Mouse (Mus musculus) midbrain, embryonic 13.5 days (tissue): ENCODE measurements around the gene Tssk6. TPM values are rescaled to one million over a fixed set of nuclear protein-coding genes. Genes with fewer than 3 reads are reported as not detected.
A peak's percentile ranks its signal among the peaks of the same experiment; 100 is the strongest.

Experiments
- ATAC-seq: fragments of 200-750 bp; cut with Nextera tagmentation; 2 replicates; pipeline ENCODE4 v1.8.0; 2017; ENCODE audit warnings: mild to moderate bottlenecking, moderate TSS enrichment, moderate library complexity
- H3K27ac ChIP-seq: fragments of 300-500 bp; sonication (generic); 2 replicates; pipeline ENCODE4 v1.5.1; 2015; ENCODE audit warnings: inconsistent platforms, mild to moderate bottlenecking, moderate library complexity
- H3K27me3 ChIP-seq: fragments of 300-500 bp; sonication (generic); 2 replicates; pipeline ENCODE4 v1.6.1; 2015; ENCODE audit warnings: mild to moderate bottlenecking, inconsistent platforms
- H3K36me3 ChIP-seq: fragments of 300-500 bp; sonication (generic); 2 replicates; pipeline ENCODE4 v1.6.1; 2015; ENCODE audit warnings: mild to moderate bottlenecking, inconsistent platforms
- H3K4me1 ChIP-seq: fragments of 300-500 bp; sonication (generic); replicated peaks from 2 replicates; pipeline ENCODE4 v1.6.1; 2015; ENCODE audit warnings: inconsistent platforms
- H3K4me2 ChIP-seq: fragments of 300-500 bp; sonication (generic); replicated peaks from 2 replicates; pipeline ENCODE4 v1.6.1; 2015; ENCODE audit warnings: moderate library complexity, mild to moderate bottlenecking, inconsistent platforms
- H3K4me3 ChIP-seq: fragments of 300-500 bp; sonication (generic); replicated peaks from 2 replicates; pipeline ENCODE4 v1.5.1; 2015; ENCODE audit warnings: mild to moderate bottlenecking, inconsistent platforms
- H3K9ac ChIP-seq: fragments of 300-500 bp; sonication (generic); replicated peaks from 2 replicates; pipeline ENCODE4 v1.6.1; 2015; ENCODE audit warnings: mild to moderate bottlenecking, inconsistent platforms
- H3K9me3 ChIP-seq: fragments of 300-500 bp; sonication (generic); 2 replicates; pipeline ENCODE4 v1.6.1; 2016; ENCODE audit warnings: mild to moderate bottlenecking, inconsistent platforms
- WGBS: fragments of 180-500 bp; shearing (Covaris S2); methylation state at CpG from one replicate; pipeline ENCODE4 v1.1.7; 2015; 5-methylcytosine and 5-hydroxymethylcytosine counted together
- polyA plus RNA-seq: library from polyadenylated mRNA; unstranded; fragments of >200 nt; fragmentation: Nextera tagmentation; extraction: Ambion mirVana; gene quantifications from 2 replicates; pipeline ENCODE4 v1.2.1, GENCODE M21; 2015

Tssk6 gene
- polyA plus RNA-seq, 1 experiment from 2014 or later: 4.1 TPM

- Histone ChIP-seq H3K36me3 (peaks cover 21% of the 10 kb centered on the region), H3K4me3 (no peak overlapping the region), H3K4me2 (no peak overlapping the region), H3K27me3 (peaks cover 33% of the 10 kb centered on the region), H3K27ac (no peak overlapping the region), H3K4me1 (peaks cover 5% of the 10 kb centered on the region; the same call in 1 of the 2 replicates), H3K9ac (no peak overlapping the region), H3K9me3 (no peaks in the 10 kb centered on the region)
- 43% methylated on average over 10 of the region's 10 CpGs for WGBS
- no peak for ATAC-seq
These were observed 25.9 kb upstream of the Tssk6 start for GRCm38 (mm10) chr8:69876097-69876496.

- Histone ChIP-seq H3K36me3 (peaks cover 12% of the 10 kb centered on the region), H3K4me2 (no peak overlapping the region), H3K27me3 (peaks cover 42% of the 10 kb centered on the region), H3K9me3 (no peaks in the 10 kb centered on the region), H3K9ac (no peak overlapping the region), H3K4me3 (no peak overlapping the region), H3K27ac (no peak overlapping the region), H3K4me1 (peaks cover 13% of the 10 kb centered on the region)
- ATAC-seq: no peak
- 80% methylated on average over 10 of the region's 10 CpGs for WGBS
These were observed 25.0 kb upstream of the Tssk6 start for GRCm38 (mm10) chr8:69876967-69877366.

GRCm38 (mm10) chr8:69877396-69877795 lies 24.6 kb upstream of the Tssk6 start:
- WGBS: 84% methylated on average over 4 of the region's 4 CpGs
- H3K27me3 ChIP-seq: peaks cover 46% of the 10 kb centered on the region
- H3K36me3 ChIP-seq: peaks cover 8% of the 10 kb centered on the region
- no peak overlapping the region for H3K4me3 ChIP-seq
- H3K27ac ChIP-seq: no peak overlapping the region
- no peak overlapping the region for H3K4me2 ChIP-seq
- H3K9ac ChIP-seq: no peak overlapping the region
- ATAC-seq: no peak
- no peaks in the 10 kb centered on the region for H3K9me3 ChIP-seq
- H3K4me1 ChIP-seq: peaks cover 17% of the 10 kb centered on the region

- no peak overlapping the region for H3K4me3 ChIP-seq
- no peaks in the 10 kb centered on the region for H3K9me3 ChIP-seq
- peaks cover 52% of the 10 kb centered on the region for H3K27me3 ChIP-seq
- WGBS: 60% methylated on average over 3 of the region's 3 CpGs
- H3K4me1 ChIP-seq: peaks cover 19% of the 10 kb centered on the region
- no peak overlapping the region for H3K27ac ChIP-seq
- no peak overlapping the region for H3K4me2 ChIP-seq
- H3K9ac ChIP-seq: no peak overlapping the region
- ATAC-seq: no peak
- 0 out of 2 replicates have a peak, but pooled peaks cover 2% of the 10 kb centered on the region for H3K36me3 ChIP-seq
These were observed 24.0 kb upstream of the Tssk6 start for GRCm38 (mm10) chr8:69877992-69878391.

GRCm38 (mm10) chr8:69879678-69880077 lies 22.3 kb upstream of the Tssk6 start:
- Histone ChIP-seq H3K4me3 (no peak overlapping the region), H3K4me2 (no peak overlapping the region), H3K27ac (no peak overlapping the region), H3K9ac (no peak overlapping the region), H3K4me1 (peaks cover 19% of the 10 kb centered on the region), H3K36me3 (no peaks in the 10 kb centered on the region), H3K9me3 (no peaks in the 10 kb centered on the region), H3K27me3 (peaks cover 69% of the 10 kb centered on the region)
- 65% methylated on average over 8 of the region's 8 CpGs for WGBS
- ATAC-seq: no peak

GRCm38 (mm10) chr8:69880841-69881240 lies 21.1 kb upstream of the Tssk6 start:
- WGBS: 14% methylated on average over 37 of the region's 37 CpGs
- Histone ChIP-seq H3K36me3 (no peaks in the 10 kb centered on the region), H3K27me3 (peaks cover 81% of the 10 kb centered on the region), H3K9ac (no peak overlapping the region), H3K27ac (no peak overlapping the region), H3K4me1 (peaks cover 21% of the 10 kb centered on the region), H3K4me3 (peak overlapping the region; percentile 44), H3K4me2 (peak overlapping the region; percentile 54), H3K9me3 (no peaks in the 10 kb centered on the region)
- ATAC-seq: no peak

GRCm38 (mm10) chr8:69881261-69881865 lies 20.6 kb upstream of the Tssk6 start:
- H3K9ac ChIP-seq: peak overlapping the region; percentile 56
- H3K4me3 ChIP-seq: peak overlapping the region; percentile 44
- no peaks in the 10 kb centered on the region for H3K36me3 ChIP-seq
- H3K9me3 ChIP-seq: no peaks in the 10 kb centered on the region
- peak overlapping the region; percentile 54 for H3K4me2 ChIP-seq
- peak; percentile 9 for ATAC-seq
- H3K27me3 ChIP-seq: peaks cover 84% of the 10 kb centered on the region
- no peak overlapping the region for H3K27ac ChIP-seq
- 21% methylated on average over 79 of the region's 79 CpGs for WGBS
- H3K4me1 ChIP-seq: peaks cover 24% of the 10 kb centered on the region

GRCm38 (mm10) chr8:69882021-69882756 lies 19.8 kb upstream of the Tssk6 start:
- H3K36me3 ChIP-seq: no peaks in the 10 kb centered on the region
- ATAC-seq: peak; percentile 70
- H3K9ac ChIP-seq: peak overlapping the region; percentile 56

GRCm38 (mm10) chr8:69882833-69883600 lies 19.0 kb upstream of the Tssk6 start:
- 16% methylated on average over 52 of the region's 52 CpGs for WGBS
- no peaks in the 10 kb centered on the region for H3K36me3 ChIP-seq
- H3K27me3 ChIP-seq: peaks cover 93% of the 10 kb centered on the region
- peak overlapping the region; percentile 54 for H3K4me2 ChIP-seq
- H3K9ac ChIP-seq: no peak overlapping the region
- 0 out of 2 replicates have a peak, but pooled peaks have one; percentile 1 for ATAC-seq
- no peaks in the 10 kb centered on the region for H3K9me3 ChIP-seq
- no peak overlapping the region for H3K27ac ChIP-seq
- peak overlapping the region; percentile 44 for H3K4me3 ChIP-seq
- peaks cover 38% of the 10 kb centered on the region for H3K4me1 ChIP-seq

More at GRCm38 (mm10) chr8:69882021-69882756, 19.8 kb upstream of the Tssk6 start:
- H3K4me1 ChIP-seq: peaks cover 29% of the 10 kb centered on the region
- no peak overlapping the region for H3K27ac ChIP-seq
- H3K4me3 ChIP-seq: peak overlapping the region; percentile 44
- H3K4me2 ChIP-seq: peak overlapping the region; percentile 54
- WGBS: 4% methylated on average over 103 of the region's 103 CpGs
- H3K9me3 ChIP-seq: no peaks in the 10 kb centered on the region
- peaks cover 85% of the 10 kb centered on the region for H3K27me3 ChIP-seq

GRCm38 (mm10) chr8:69884141-69884540 lies 17.8 kb upstream of the Tssk6 start:
- WGBS: 58% methylated on average over 13 of the region's 13 CpGs
- no peak overlapping the region for H3K9ac ChIP-seq
- H3K27me3 ChIP-seq: peaks cover 100% of the 10 kb centered on the region
- H3K27ac ChIP-seq: no peak overlapping the region
- no peak overlapping the region for H3K4me2 ChIP-seq
- H3K4me3 ChIP-seq: no peak overlapping the region
- H3K36me3 ChIP-seq: no peaks in the 10 kb centered on the region
- no peak for ATAC-seq
- peaks cover 49% of the 10 kb centered on the region for H3K4me1 ChIP-seq
- H3K9me3 ChIP-seq: no peaks in the 10 kb centered on the region

GRCm38 (mm10) chr8:69887289-69888243 lies 14.4 kb upstream of the Tssk6 start, which contains the start of gene Cilp2:
TSS of gene Cilp2 (minus strand) at chr8:69887687.
- Histone ChIP-seq H3K27me3 (peaks cover 83% of the 10 kb centered on the region), H3K4me2 (peak within 1 kb of the TSS; percentile 46), H3K36me3 (0 out of 2 replicates have a peak, but pooled peaks cover 2% of the 10 kb centered on the region), H3K27ac (no peak within 1 kb of the TSS), H3K9ac (peak within 1 kb of the TSS; percentile 30), H3K9me3 (no peaks in the 10 kb centered on the region), H3K4me1 (peaks cover 52% of the 10 kb centered on the region), H3K4me3 (peak within 1 kb of the TSS; percentile 26)
- under 1% methylated on average over 60 of the region's 60 CpGs for WGBS
- peak; percentile 10; the same call in 1 of the 2 replicates for ATAC-seq
